Mouse (Mus musculus) adrenal gland (tissue): Measurements from ENCODE around the gene Evi5.

Source experiments
- intact Hi-C: fragments of 180-260 bp; cut with DNase I; formaldehyde crosslinking; loops from one replicate; pipeline ENCODE4 v1.15.1; 2025
- long read RNA-seq, 2 experiments: library from polyadenylated mRNA; unstranded; transcript quantifications; one replicate each; pipeline ENCODE4 v2.0.0; 2020; ENCODE audit warnings: borderline replicate concordance in 1 of 2; ENCODE audit not compliant: insufficient replicate concordance in 1 of 2

Gene Evi5
- long read RNA-seq, experiment 1, transcript Evi5-202 (10 exons, 1,587 nt), result major isoform, 16 of 112 reads
- long read RNA-seq, experiment 1, partial matches to known transcripts, result 81 of 112 reads
- long read RNA-seq, experiment 1, other reads (novel, unspliced or antisense), result 15 of 112 reads
- long read RNA-seq, experiment 2, transcript Evi5-202 (10 exons, 1,587 nt), result major isoform, 18 of 97 reads
- long read RNA-seq, experiment 2, partial matches to known transcripts, result 72 of 97 reads
- long read RNA-seq, experiment 2, other reads (novel, unspliced or antisense), result 7 of 97 reads

GRCm38 (mm10) chr5:107874561-107875260 lies at the start of gene Evi5:
Gene Evi5, minus strand, starts transcription at chr5:107875107.
- intact Hi-C loops, result no loop called here

GRCm38 (mm10) chr5:107924564-107924963 lies 49.7 kb upstream of the Evi5 start:
- intact Hi-C loops, result loop anchor here (5.0 kb wide), 2 partner anchors 83 to 103 kb away; no protein-coding TSS in a partner anchor

GRCm38 (mm10) chr5:107922836-107923235 lies 47.9 kb upstream of the Evi5 start:
- intact Hi-C loops, result loop anchor here (1.0 to 5.0 kb wide), 3 partner anchors 64 to 104 kb away; partner anchors contain the start of gene Fam69a

GRCm38 (mm10) chr5:107921400-107922252 lies 46.7 kb upstream of the Evi5 start:
- intact Hi-C loops, result loop anchor here (1.0 to 5.0 kb wide), 3 partner anchors 66 to 106 kb away; partner anchors contain the start of gene Fam69a

- intact Hi-C loops, result no loop called here
These were observed 40.4 kb upstream of the Evi5 start for GRCm38 (mm10) chr5:107915280-107915679.

- intact Hi-C loops, result no loop called here
These were observed 36.1 kb upstream of the Evi5 start for GRCm38 (mm10) chr5:107911012-107911411.

GRCm38 (mm10) chr5:107910084-107910616 lies 35.2 kb upstream of the Evi5 start:
- intact Hi-C loops, result no loop called here

- intact Hi-C loops, result no loop called here
These were observed 34.8 kb upstream of the Evi5 start for GRCm38 (mm10) chr5:107909668-107910067.

- intact Hi-C loops, result no loop called here
These were observed 33.7 kb upstream of the Evi5 start for GRCm38 (mm10) chr5:107908514-107909110.

- intact Hi-C loops, result no loop called here
These were observed 29.4 kb upstream of the Evi5 start for GRCm38 (mm10) chr5:107904325-107904724.

- intact Hi-C loops, result no loop called here
These were observed 26.2 kb upstream of the Evi5 start for GRCm38 (mm10) chr5:107901014-107901615.

- intact Hi-C loops, result no loop called here
These were observed 25.5 kb upstream of the Evi5 start, which contains the start of gene Rpl5 for GRCm38 (mm10) chr5:107900206-107901013. Gene Rpl5, plus strand, starts transcription at chr5:107900502.

GRCm38 (mm10) chr5:107896265-107896664 lies 21.4 kb upstream of the Evi5 start:
- intact Hi-C loops, result loop anchor here (5.0 to 10.0 kb wide), 2 partner anchors 214 to 281 kb away; no protein-coding TSS in a partner anchor

GRCm38 (mm10) chr5:107894676-107895075 lies 19.8 kb upstream of the Evi5 start:
- intact Hi-C loops, result loop anchor here (5.0 to 10.0 kb wide), 4 partner anchors 37 to 280 kb away; no protein-coding TSS in a partner anchor

GRCm38 (mm10) chr5:107891515-107891914 lies 16.6 kb upstream of the Evi5 start:
- intact Hi-C loops, result loop anchor here (5.0 to 10.0 kb wide), 3 partner anchors 34 to 277 kb away; no protein-coding TSS in a partner anchor

GRCm38 (mm10) chr5:107889994-107890888 lies 15.3 kb upstream of the Evi5 start:
- intact Hi-C loops, result loop anchor here (5.0 to 10.0 kb wide), 3 partner anchors 33 to 275 kb away; no protein-coding TSS in a partner anchor

- intact Hi-C loops, result no loop called here
These were observed 5.8 kb upstream of the Evi5 start for GRCm38 (mm10) chr5:107880710-107881109.

- intact Hi-C loops, result no loop called here
These were observed 2.1 kb upstream of the Evi5 start for GRCm38 (mm10) chr5:107877053-107877452.
